Mouse (Mus musculus) ES-CJ7 (cell line): ENCODE measurements around the gene Phka2.

Source experiments
- DNase-seq: peaks from one replicate; pipeline ENCODE4 v3.0.0; 2011; ENCODE audit warnings: low read depth, low spot score

The Phka2 gene

DNA sequence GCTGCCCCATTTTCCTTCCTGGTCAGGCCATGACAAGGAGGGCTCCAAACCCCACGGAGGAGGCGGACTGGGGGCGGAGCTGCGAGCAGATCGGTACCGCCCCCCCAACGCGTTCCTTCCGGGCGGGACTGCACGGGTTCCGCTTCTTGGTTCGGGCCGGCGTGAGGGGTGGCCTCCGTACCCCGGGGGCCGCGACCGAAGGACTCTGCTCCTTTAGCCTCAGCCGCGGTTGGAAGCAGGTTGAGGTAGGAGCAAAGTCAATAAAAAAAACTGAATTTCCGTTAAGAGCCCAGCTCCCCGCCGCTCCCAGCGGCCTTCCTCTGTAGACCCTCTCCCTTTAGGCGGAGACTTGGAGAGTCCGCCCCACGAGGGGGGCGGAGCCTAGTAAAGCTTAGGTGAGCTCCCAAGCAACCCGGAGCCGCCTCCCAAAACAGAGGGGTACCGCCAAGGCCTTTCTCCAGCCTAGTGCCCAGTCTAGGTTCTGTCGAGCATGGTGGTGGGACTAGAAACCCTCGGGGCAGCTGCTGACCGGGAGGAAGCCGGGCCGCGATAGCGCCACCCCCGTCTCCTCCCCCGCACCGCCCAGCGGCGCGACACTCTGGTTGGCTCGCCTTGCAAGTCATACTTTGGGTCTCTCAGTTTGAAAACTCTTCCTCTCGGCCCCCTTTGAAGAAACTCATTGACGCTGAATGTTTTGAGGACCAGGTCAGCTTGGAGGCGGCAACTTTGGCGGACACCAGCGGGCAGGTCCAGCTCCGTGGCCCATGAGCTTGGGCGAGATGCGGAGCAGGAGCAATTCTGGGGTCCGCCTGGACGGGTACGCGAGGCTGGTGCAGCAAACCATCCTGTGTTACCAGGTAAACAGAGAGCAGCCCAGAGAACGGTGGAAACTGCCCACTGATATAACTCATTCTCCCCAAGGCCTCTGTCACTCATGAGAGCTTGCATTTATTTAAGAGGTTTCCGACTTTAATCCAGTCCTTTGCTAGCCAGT lies at the start of gene Phka2:
TSS of gene Phka2 (plus strand) at position 119 of the 994 bp plus-strand sequence.
- DNase-seq: peak; percentile 65

DNA sequence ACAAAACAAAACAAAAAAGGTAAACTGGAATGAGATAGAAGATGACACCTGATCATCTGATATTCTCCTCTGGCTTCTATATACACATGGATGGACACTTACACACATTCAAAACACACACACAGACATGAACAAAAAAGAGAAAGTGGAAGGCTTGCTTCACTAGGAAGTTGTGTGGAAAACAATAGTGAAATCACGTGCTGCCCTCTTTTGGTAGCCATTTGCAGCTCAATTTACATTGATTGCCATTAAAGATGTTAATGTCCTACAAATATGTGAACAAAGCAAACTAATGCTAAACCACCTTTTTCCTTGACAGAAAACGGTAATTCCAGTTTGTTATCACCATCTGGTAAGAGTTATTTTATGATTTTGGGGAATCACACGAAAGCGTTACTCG lies 46.3 kb upstream of the Phka2 start:
- DNase-seq: peak; percentile 2

DNA sequence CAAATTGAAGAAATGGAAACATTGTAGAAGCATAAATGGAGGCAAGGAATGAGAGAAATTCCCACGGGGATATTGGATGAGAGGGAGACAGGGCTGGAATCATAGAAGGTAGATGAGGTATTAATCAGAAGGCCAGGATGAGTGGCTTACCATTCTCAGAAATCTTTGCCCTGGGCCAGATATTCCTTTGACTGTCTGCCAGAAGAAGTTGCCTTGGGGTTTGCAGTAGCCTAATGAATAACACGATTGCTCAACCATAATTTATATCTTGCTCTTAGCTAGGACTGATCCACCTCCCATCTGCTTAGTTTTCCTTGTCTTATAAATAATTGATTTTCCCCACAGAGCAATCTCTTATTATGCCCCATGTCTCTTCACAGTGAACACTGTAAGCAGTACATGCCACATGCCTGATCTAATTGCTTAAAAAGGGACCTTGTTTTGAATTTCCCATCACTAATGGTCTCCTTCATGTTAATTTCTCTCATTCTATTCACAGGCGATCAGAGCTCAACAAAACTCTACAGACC lies 30.6 kb upstream of the Phka2 start:
- no peak for DNase-seq

DNA sequence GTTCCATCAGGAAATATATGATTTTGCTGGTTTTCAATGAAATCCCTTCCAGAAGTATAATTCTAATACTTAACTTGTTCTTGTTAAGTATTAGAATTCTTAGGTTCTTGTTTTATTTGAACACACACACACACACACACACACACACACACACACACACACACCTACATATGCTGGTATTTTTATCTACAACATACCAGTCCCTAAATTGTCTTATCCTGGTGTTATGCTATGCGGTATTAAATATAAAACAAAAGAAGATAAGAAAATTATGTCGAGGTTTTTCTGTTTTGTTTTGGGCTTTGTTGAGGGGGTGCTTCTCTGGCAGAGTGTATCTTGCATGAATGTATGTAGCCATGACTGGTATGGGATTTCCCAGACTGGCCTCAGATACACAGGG lies 12.2 kb upstream of the Phka2 start:
- DNase-seq: no peak

DNA sequence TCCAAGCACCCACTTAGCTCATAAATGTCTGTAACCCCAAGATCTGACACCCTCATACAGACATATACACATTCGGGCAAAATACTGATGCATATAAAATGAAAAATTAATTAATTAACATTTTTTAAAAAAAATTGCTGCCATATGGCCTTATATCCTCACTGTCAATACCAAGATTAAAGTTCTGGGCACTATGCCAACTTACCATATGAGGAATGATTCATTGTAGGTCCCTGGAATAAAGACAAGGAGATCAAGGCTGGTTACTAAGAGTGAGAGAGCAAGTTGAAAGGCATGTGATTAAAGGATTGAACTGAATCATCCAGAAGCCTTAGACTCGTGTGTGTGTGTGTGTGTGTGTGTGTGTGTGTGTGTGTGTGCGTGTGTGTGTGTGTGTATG lies 7.6 kb upstream of the Phka2 start:
- no peak for DNase-seq

DNA sequence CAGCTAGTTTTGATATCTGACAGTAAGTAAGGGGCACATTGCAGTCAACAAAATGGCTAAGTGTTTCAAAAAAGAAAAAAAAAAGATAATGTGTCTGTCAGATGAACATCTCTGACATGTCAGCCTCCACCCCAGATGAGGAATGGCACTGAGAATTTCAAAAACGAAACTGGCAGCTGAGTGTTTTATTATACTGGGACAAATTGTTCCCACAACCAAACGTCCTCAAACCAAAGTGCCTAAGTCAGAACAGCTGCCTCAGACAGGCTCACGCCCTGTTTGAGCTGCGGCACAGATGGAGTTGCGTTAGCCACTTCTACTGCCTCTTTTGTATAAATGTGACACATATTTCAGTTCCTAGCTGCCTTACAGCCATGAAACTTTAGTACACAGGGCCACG lies 7.0 kb upstream of the Phka2 start:
- no peak for DNase-seq

DNA sequence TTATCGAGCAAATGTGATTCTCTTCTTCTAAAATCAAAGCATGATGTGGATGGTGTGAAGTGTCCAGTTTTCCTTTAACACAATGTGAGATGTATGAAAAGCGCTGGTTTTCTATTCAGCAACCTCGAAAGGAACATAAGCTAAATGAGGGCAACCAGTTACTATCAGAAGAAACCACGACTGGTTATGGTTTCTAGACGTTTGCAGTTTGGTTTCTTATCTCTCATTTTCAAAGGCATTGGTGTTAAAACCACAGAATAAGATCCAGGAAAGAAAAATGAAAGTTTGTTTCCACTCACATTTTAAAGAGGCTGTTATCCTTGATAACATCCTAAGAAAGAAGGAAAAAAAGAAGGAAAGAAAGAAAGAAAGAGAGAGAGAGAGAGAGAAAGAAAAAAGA lies 5.5 kb upstream of the Phka2 start:
- no peak for DNase-seq

DNA sequence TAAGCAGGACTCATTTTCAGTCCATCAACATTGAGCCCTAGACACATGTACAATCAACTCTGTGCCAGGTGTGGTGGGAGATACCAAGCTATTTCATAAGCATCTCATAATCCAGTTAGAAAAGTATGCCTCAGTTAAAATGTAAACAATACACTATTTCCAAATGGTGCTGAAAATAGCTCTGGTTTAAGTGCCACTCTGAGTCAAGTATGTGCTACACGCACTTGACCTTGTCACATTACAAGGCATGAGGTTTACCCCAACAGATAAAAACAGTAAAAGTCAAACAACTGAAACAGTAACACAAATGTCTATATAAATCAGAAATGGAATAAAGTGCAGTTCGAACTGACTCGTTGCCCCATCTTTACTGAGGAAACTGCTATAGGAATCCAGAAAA lies 871 bp upstream of the Phka2 start:
- DNase-seq: no peak

DNA sequence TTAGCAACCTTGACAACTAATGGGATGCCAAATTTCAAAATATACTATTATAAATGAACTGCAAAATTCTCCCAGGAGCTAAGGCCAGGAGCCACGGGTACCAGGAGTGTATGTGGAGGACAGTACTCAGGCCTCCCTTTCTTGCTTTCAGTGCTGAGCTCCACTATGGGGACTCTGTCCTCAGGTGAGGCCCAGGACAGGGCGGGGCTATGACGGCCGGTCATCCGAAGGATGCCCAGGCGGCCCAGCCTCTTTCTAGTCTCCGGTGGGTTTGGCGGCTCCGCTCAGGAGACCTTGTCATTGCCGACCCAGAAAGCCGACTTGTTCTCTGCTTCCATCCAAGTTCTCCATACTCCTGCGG lies 299 bp upstream of the Phka2 start:
- no peak for DNase-seq

DNA sequence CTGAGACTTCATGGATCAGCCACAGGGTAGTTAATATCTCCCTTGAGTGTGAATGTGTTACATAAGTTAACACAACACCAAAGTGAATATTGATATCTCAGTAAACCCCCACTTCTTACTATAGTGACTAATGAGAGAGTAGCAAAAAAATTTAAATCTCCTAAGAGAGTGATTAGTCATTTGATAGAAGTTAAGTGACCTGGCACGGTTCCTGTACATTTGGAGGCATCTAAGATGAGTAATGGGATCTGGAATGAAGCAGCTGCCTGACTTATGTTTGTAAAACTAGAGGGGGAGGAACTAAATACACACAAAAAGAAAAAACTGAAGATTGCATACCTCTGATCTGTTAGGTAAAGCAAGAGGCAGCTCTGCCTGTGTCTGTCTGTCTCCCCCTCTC lies 7.1 kb downstream of the Phka2 start:
- no peak for DNase-seq

DNA sequence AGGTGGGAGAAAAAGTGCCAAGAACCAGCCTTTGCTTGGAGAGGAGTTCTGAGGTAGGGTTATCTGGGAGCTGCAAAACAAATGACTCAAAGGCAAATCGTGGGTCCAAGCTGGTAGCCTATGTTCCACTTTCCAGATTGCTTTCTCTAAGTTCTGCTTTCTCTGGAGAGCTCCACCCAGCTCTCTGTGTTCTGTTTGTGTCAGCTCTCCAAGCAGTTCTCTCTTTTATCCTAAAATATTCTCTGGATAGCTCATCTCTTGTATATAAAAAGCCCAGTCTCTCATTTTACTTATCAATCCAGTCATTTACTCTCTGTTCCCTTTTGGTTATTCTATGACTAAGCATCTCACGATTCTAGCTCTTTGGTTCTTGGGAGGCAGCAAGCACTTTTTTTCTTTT lies 8.2 kb downstream of the Phka2 start:
- DNase-seq: no peak

DNA sequence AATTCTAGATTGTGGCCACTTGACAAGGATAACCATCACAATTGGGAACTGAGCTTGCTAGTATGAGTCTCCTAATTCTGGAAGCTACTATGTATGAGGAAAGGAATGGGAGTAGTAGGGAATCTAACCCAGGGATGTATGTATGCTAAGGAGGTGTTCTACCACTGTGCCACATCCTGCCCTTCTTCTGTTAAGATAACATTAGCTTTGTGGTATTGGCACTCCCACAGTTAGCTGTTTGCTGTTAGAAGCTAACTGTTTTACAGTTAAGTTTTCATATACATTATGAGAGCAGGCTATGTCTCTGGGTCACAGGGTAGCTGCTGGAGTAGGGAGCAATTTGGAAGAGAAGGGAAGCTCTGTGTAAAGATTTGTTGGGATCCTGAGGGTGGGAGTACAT lies 14.1 kb downstream of the Phka2 start:
- DNase-seq: no peak

DNA sequence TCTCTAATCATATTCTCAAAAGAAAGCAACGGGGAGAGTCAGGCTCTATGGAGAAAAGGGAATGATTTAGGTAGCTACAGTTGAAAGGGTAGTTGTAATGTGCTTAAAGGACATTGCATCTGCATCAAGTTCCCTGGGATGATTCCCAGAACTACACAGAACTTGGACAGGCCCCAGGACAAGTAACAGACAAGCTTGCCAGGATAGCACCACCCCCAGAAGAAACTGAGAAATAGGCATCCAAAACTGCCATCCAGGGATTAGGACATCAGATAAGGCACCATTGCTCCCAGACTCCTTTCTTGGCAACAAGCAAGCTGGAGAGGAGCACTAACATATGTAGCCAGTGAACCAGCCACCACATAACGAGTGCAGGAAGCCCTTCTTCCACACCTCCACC lies 40.8 kb downstream of the Phka2 start:
- DNase-seq: no peak

DNA sequence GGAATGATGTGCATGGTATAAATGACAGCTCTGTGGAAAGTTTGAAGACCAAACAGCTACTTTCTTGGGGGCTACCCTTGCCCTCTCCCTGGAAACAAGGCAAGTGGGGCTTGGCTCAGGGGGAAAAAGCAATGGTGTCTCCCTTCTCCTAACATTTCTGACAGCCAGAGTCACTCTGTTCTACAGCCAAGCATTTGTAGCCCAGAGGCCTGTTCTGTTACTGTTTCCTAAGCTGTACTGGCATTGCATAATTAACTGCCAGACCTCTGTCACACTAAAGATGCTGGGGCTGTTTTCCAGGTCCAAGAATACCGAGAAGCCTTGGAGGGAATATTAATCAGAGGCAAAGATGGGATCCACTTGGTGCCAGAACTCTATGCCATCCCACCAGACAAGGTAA lies 46.9 kb downstream of the Phka2 start:
- no peak for DNase-seq

DNA sequence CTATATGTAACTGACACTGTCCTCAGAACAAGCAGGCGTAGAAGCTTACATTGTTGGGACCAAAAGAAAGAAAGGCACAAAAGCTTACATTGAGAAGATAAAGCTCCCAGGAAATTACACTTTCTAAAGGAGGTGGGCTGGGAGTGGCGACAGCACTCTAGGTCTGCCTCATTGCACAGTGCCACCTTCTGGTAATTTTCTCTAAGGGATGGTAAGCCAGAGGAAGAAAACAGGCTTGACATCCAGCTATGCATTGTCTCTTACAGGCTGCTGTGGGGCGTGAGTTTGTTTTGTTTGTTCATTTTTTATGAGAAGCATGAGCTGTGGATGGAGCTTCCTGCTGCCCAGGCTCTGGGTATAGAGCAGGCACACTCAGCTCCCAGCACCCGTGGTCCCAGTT lies 50.1 kb downstream of the Phka2 start:
- DNase-seq: peak; percentile 2

DNA sequence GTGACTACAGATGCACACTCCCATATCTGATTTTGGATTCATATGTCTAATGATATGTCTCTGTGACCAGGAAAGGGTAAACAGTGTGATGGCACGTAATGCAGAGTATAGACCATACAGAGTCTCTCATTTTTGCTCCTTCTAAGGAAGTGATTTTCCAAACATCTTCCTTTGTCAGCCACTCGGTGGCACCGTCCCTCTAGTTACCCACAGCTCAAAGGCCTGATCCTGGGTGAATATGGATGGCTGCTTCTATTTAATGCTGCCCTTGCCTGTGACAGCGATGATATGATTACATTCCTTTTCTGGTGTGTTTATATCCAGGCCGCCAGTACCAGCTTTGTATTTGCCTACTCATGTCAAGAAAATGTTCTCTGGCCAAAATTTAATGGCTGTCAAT lies 81.6 kb downstream of the Phka2 start:
- DNase-seq: no peak

DNA sequence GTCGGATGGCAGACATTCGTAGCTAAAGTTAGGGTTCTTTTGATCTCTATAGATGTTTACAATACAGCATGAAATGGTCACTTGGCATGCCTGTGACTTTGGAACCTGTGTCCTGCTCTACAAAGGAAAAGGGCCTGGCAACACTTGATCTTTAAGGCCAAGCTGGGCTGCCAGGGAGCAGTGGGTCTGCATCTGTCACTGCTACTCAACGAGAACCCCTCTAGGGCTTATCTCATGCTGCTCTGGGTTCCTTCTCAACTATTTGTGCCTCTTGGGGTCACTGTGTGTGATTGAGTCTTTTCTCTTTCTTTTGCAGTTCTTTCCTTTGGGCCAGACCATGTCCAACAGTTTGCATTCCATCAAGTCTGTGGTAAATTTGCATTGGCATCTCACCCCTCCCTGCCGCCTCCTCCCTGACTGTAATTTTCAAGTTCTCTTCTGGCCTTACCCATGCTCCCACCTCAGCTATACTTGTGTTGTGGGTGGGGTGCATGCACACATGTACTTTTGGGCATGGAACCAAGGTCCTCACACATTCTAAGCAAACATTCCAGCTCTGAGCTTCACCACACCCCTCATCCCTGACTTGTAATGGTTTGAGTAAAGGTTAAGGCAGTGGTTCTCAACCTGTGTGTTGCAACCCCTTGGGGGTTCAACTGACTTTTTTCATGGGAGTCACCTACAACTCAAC lies 82.3 kb downstream of the Phka2 start:
- peak; percentile 2 for DNase-seq

DNA sequence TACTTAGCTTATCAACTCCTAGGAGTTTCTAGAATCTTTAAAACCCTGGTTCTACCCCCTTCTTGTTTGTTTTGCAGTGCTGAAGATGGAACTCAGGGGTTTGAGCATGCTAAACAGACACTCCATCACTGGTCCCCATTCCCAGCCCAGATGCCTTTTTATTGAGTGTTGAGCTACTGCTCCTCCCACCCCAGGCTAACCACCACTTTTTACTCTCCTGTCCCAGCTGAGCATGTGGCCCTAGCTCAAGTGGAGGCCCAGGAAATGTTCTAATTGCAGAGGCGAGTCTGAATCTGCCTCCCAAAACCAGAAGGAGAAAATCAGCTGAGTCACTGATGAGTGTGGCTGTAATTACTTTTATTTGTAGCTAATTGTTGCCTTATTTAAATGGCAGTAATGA lies 83.1 kb downstream of the Phka2 start:
- DNase-seq: no peak

DNA sequence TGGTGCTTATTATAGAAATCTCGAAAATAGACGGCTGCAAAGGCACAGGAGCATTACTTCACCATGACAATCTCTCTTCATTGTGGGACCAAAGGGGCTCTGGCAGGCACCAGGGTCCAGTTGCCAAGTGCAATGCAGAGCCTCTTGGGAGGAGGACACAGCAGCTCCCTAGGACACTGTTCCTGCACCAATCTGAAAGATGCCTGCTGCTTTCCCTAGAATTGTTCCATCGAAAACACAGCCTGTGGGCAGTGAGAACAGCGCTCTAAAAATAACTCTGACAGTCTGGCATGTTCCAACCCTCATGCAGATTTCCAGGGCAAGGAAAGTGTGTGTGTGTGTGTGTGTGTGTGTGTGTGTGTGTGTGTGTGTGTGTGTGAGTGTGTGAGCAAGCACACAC lies 86.6 kb downstream of the Phka2 start:
- no peak for DNase-seq

DNA sequence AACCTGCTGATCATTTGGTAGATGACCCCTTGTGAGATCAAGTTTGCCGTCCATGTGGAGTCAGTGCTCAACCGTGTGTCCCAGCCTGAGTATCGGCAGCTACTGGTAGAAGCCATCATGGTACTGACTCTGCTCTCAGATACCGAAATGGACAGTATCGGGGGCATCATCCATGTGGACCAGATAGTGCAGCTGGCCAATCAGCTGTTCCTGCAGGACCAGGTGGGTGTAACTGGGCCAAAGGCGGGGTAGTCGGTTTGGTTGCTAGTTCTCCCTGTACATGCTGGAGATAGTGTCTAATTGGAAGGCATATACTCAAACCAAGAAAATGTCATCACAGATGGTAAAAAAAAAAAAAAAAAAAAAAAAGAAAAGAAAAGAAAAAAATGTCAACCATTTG lies 88.2 kb downstream of the Phka2 start:
- no peak for DNase-seq

DNA sequence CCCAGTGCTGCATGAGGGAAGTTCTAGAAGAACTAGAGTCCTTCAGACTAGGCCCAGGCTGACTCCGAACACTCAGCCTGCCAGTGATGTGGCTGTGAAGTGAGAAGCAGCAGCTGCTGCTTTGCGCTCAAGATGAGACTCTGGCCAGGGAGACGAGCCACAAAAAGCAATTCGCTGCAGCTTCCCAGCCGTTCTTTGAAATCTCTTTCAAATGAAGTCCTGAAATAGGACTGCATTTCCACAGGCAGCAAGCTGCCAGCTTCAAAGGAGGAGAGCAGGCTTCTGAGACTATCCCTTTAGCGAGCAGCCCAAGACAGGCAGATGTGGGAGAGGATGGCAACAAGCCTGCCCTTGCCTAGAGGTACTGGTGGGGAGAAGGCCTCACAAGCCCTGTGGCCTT lies 91.0 kb downstream of the Phka2 start:
- DNase-seq: no peak

DNA sequence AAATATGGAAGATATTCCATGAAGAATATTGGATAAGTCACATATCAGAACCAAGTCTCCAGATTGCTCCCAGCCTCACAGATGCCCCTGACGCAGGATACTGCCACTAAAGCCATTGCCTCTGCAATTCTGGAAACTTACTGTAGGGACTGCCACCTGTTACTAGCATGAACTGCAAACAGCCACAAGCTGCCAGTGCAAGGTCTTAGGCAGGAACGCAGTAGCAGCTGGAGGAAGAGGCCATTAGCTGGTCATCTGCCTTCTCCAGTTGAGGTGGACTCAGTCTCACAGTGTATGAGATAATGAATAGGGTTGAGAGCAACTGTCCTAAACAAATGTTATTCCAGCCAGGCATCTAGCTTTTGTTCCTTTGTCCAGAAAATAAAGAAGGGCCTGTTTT lies 96.1 kb downstream of the Phka2 start:
- no peak for DNase-seq
